Mouse (Mus musculus): ENCODE data around the gene Ccdc63.

The Ccdc63 gene

GRCm38 (mm10) chr5:122084470-122084869 is 56.2 kb downstream of the Ccdc63 start:
- no peak for DNase-seq (ENCODE audit: low read depth, low spot score)

- no peak for DNase-seq (ENCODE audit: low read depth, low spot score)
Measured at GRCm38 (mm10) chr5:122083282-122083681, 57.3 kb downstream of the Ccdc63 start.

- no peak for DNase-seq (ENCODE audit: low read depth, low spot score)
Measured at GRCm38 (mm10) chr5:122081471-122081870, 59.2 kb downstream of the Ccdc63 start.

- no peak for DNase-seq (ENCODE audit: low read depth, low spot score)
Measured at GRCm38 (mm10) chr5:122080930-122081329, 59.7 kb downstream of the Ccdc63 start.

- DNase-seq (ENCODE audit: low read depth, low spot score): peak; percentile 40
Measured at GRCm38 (mm10) chr5:122079796-122080195, 60.8 kb downstream of the Ccdc63 start.

GRCm38 (mm10) chr5:122077244-122077643 is 63.4 kb downstream of the Ccdc63 start:
- no peak for DNase-seq (ENCODE audit: low read depth, low spot score)

GRCm38 (mm10) chr5:122075736-122076135 is 64.9 kb downstream of the Ccdc63 start:
- DNase-seq (ENCODE audit: low read depth, low spot score): peak; percentile 16

- no peak for DNase-seq (ENCODE audit: low read depth, low spot score)
Measured at GRCm38 (mm10) chr5:122071997-122072396, 68.6 kb downstream of the Ccdc63 start.

GRCm38 (mm10) chr5:122070963-122071800 is 69.4 kb downstream of the Ccdc63 start:
- DNase-seq (ENCODE audit: low read depth, low spot score): no peak

- DNase-seq (ENCODE audit: low read depth, low spot score): no peak
Measured at GRCm38 (mm10) chr5:122068563-122068962, 72.1 kb downstream of the Ccdc63 start.

GRCm38 (mm10) chr5:122063204-122063933 is 77.3 kb downstream of the Ccdc63 start:
- DNase-seq (ENCODE audit: low read depth, low spot score): no peak

- no peak for DNase-seq (ENCODE audit: low read depth, low spot score)
Measured at GRCm38 (mm10) chr5:122062479-122062878, 78.1 kb downstream of the Ccdc63 start.

GRCm38 (mm10) chr5:122060767-122061333 is 79.8 kb downstream of the Ccdc63 start:
- no peak for DNase-seq (ENCODE audit: low read depth, low spot score)

GRCm38 (mm10) chr5:122059060-122060017 is 81.3 kb downstream of the Ccdc63 start:
- DNase-seq (ENCODE audit: low read depth, low spot score): peak; percentile 57
